Mouse (Mus musculus) frontal cortex, adult (tissue): ENCODE data around the gene Lipe.
"Not testable (repeated sequence)": the region's sequence is repeated elsewhere in the genome, so short reads cannot be mapped to it uniquely, and the experiment has no call there.

Experiments used
- ATAC-seq: cut with Nextera tagmentation; 2 replicates; pipeline ENCODE4 v1.9.2; 2017; ENCODE audit warnings: mild to moderate bottlenecking, moderate library complexity, mixed read lengths; ENCODE audit not compliant: low TSS enrichment

The Lipe gene

DNA sequence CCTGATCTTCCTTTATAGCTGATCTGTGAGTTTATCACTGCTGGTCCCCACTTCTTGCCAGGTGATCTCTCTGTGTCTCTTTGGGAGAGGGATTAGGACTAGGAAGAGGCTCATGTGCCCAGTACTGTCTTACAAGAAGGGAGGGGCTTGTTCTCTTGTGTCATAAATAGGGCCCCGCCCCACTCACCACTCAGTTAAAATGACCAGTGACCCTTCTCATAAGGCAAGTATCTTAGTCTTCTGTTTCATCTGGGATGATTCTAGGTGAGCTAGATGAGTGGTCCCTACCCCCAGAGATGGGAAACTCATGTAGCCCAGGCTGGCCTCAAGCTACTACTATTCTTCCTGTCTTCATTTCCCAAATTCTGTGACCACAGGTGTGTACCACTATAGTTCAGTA is at the start of gene Lipe:
TSS of gene Lipe (minus strand) at position 101 of the 400 bp plus-strand sequence.
- ATAC-seq: no peak

DNA sequence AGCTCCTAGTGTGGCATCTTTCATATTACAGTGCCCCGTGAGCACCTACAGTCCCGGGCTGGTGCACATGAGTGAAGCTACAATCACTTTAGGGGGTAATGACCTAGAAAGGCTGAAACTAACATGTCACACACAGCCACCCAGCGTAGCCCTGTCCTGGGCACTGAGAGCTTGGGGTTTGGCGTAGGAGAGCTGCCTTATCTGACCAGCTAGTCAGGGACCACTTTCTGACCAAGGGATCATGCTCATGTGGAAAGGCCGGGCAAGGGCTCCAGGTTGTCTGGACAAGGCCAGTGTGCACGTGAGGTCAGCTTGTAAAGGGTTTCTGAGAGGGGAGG is 42.3 kb upstream of the Lipe start:
- no peak for ATAC-seq

DNA sequence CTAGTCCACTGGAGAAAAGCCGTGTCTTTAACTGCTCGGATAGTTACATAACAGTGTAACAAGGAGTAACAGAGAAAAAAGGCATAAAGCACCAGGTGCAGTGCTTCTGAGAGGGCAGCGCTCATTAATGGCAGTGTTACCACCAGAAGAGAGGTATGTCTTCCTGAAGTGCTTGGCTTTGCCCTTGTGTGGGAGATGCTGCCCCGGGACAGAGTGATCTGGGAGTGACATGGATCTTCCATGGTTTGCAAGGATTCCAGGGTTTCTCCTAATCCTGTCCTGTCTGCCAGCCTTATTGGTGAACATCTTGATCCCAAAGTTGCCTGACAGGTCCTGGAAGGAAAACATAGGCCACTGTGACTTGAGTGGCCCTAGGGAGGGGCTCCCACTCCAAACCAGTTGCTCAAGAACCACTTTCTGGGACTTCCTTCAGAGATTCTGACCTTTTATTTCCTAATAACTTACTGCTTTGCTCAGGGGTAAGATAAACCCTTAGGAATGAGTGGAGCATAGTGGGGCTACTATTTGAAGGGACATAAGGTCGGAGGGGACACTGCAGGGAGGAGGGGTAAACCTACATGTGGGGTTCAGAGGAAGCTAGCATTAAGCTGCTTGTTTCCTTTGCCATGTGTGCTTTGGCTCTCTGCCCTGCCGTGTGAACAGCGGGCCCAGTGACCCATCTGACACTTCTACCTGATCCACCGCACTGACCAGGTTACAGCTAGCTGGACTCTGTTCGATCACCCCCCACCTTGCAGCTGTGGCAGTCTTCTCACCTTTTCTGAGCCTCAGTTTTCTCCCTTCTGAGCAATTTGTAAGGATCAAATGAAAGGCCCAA is 41.7 kb upstream of the Lipe start:
- ATAC-seq: no peak

- no peak for ATAC-seq
Observed at GRCm38 (mm10) chr7:25439124-25439822, 40.8 kb upstream of the Lipe start.

GRCm38 (mm10) chr7:25436704-25437103 is 38.2 kb upstream of the Lipe start:
- no peak for ATAC-seq

GRCm38 (mm10) chr7:25436226-25436625 is 37.7 kb upstream of the Lipe start:
- no peak for ATAC-seq

GRCm38 (mm10) chr7:25435546-25435851 is 37.0 kb upstream of the Lipe start:
- no peak for ATAC-seq

DNA sequence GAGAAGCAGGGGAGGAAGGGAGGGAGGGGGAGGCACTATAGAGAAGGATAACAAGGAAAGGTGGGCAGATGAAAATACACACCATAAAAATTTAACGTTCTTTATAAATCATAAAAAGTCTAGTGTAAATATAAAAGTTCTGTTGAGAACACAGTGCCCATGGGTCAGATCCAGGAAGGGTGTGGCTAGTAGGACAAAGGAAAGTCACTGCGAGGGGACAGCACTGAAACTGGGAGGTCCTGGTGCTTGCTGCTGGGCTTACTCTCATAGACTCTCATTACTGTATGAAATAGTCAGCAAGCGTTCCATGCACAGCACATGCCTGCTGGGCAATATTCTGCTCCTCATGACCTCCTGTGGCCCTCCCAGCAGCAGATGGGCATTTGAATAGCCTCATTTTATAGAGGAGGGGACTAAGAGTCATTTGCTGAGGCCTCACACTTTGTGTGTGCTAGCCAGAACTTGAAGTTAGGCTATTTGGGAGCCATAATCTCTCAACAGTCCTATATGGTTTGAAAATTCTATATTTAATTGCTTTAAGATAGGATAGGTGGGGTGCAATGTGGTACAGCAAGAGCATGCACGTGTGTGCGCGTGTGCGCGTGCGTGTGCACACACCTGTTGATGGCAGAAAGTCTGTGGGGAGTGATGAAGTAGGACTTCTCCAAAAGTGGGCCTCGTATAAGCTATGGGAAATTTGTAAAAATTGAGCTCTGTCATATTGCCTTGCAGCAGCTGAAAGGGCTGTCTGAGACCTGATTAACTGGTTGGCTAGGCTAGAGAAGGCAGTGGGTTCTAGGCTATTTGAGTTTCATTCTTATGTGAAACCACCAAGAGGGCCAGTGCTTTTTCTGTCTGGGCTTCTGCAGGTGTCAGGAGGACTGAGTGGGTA is 36.4 kb upstream of the Lipe start:
- ATAC-seq: no peak

GRCm38 (mm10) chr7:25433781-25434560 is 35.5 kb upstream of the Lipe start:
- ATAC-seq: no peak

DNA sequence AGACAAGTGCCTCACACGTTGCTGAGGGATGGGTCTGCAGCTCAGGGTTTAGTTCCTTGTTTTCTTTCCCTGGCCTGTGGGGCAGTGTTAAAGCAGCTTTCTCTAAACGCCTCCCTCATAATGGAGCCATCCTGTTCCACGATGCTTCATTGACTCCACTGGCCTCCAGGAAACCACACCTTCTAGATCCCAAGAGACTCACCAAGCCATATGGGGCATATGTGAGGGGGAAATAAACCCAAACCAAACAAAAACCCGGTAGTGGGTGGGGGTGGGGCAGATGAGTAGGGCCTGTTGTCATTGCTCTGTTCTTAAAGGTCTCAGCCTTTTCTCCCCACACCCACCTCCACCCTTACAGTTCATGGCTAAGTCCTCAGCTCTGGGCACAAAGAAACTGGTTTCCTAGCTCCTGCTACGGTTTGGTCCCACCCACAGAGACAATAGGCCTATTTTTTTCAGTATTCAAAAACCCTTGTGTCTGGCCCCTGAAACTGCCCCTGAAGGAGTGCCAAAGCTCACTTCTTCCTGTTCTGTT is 34.6 kb upstream of the Lipe start:
- no peak for ATAC-seq

GRCm38 (mm10) chr7:25432381-25432780 is 33.9 kb upstream of the Lipe start:
- ATAC-seq: no peak

GRCm38 (mm10) chr7:25429886-25430784 is 31.6 kb upstream of the Lipe start:
- ATAC-seq: no peak

DNA sequence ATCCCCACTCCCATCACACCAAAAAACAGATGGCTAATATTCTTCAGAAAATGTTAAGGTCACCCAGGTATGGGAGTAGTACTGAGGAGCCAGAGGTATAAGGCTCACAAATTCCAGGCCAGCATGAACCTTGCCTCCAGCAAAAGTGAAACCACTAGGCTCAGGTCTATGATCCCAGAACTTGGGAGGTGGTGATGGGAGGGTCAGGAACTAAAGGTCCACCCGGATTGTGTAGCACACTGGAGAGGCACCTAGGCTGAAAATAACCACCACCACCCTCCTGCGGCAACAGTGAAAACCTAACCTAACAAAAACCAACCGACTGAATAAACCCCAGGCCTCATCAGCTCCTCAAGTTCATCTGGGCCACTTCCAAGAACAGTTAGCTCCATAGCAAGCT is 29.8 kb upstream of the Lipe start:
- ATAC-seq: no peak

- ATAC-seq: no peak
Observed at GRCm38 (mm10) chr7:25427144-25427543, 28.6 kb upstream of the Lipe start.

DNA sequence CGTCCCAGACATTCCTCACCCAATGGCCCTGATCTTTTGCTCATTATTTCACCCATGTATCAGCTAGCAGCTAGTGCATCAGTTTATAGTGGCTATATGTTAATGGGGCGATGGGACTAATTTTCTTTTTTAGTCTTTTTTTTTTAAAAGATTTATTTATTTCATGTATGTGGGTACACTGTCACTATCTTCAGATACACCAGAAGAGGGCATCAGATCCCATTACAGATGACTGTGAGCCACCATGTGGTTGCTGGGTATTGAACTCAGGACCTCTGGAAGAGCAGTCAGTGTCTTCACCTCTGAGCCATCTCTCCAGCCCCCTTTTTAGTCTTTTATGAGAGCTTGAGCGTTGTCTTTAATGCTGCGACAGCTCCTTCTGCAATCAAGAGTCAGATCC is 27.9 kb upstream of the Lipe start:
- ATAC-seq: not testable (repeated sequence)

DNA sequence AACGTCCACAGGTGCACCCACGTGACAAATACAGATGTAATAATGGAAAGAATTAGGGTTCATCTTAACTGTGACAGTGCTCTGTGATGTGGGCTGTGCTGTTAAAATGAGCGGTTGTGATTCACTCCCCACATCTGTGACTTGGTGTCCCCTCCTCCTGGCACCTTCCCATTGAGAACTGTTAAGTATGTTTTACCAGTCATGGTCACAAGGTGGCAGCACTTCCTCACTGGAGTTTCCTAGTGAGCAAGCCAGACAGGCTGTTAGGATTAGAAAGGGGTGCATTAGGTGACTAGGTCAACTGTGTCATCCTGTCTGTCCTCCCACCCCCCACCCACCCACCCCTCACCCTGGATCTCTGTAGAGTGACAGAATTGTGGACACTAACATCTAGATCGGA is 25.9 kb upstream of the Lipe start:
- no peak for ATAC-seq

DNA sequence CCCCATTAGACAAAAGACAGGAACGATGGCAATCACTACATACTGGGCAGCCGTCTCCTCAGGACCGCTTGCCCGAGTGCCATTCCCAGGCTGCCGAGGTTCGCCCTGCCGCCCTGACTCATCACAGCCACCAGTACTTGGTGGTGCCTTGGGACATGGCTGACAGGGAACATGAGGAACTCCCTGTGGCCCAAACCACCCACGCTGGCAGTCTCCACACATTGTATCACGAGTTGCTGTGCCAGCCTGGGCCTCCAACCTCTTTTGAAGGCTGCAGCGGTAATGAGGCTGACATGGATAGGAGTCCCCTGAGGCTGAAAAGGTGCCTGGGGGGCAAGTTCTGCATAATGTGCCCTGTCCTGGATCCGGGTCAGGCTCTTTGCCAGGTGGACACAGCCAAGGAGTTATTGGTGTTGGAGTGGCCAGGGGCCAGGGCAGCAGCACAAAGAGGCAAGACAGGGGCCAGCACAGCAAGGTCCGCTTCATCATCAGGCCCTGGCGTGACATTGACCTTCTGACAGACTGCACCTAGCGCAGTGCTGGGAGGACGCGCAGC is 23.9 kb upstream of the Lipe start:
- ATAC-seq: no peak

DNA sequence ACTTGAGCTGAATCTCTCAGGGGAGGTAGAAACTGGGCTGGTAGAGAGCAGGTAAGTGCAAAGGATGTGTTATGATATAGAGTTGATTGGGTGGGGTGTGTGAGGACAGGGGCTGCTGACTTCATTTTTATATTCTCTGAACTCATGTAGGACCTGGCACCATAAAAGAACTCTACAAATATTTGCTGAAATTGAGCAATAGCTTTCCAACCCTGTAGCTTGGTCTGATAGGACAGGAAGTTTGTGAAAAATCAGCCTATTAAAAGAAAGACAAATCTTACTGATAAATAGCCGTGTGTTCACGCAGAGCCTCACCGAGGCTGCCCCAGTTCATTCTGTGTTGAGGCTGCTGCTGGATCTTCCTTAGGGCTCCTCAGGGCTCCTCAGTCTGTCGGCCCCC is 21.4 kb upstream of the Lipe start:
- ATAC-seq: no peak

- ATAC-seq: no peak
Observed at GRCm38 (mm10) chr7:25419536-25419935, 21.0 kb upstream of the Lipe start.

GRCm38 (mm10) chr7:25417597-25417996 is 19.1 kb upstream of the Lipe start:
- no peak for ATAC-seq
